Mouse (Mus musculus) limb, embryonic 15.5 days (tissue): ENCODE measurements around the gene Siglece. TPM values are rescaled to one million over a fixed set of nuclear protein-coding genes. Genes with fewer than 3 reads are reported as not detected.
"Not testable (repeated sequence)": the region's sequence is repeated elsewhere in the genome, so short reads cannot be mapped to it uniquely, and the experiment has no call there.

ENCODE experiments used
- ATAC-seq: fragments of 200-750 bp; cut with Nextera tagmentation; 2 replicates; pipeline ENCODE4 v1.8.0; 2017; ENCODE audit warnings: low read depth, moderate TSS enrichment; ENCODE audit not compliant: insufficient number of reproducible peaks, low FRiP score, low TSS enrichment
- H3K27ac ChIP-seq: fragments of 300-500 bp; sonication (generic); 2 replicates; pipeline ENCODE4 v1.5.1; 2015; ENCODE audit warnings: moderate library complexity, mild to moderate bottlenecking, inconsistent platforms
- H3K27me3 ChIP-seq: fragments of 300-500 bp; sonication (generic); 2 replicates; pipeline ENCODE4 v1.6.1; 2015; ENCODE audit warnings: inconsistent platforms
- H3K36me3 ChIP-seq: fragments of 300-500 bp; sonication (generic); 2 replicates; pipeline ENCODE4 v1.6.1; 2015; ENCODE audit warnings: inconsistent platforms
- H3K4me1 ChIP-seq: fragments of 300-500 bp; sonication (generic); 2 replicates; pipeline ENCODE4 v1.6.1; 2015; ENCODE audit warnings: inconsistent platforms
- H3K4me2 ChIP-seq: fragments of 300-500 bp; sonication (generic); 2 replicates; pipeline ENCODE4 v1.6.1; 2015; ENCODE audit warnings: mild to moderate bottlenecking, inconsistent platforms
- H3K4me3 ChIP-seq: fragments of 300-500 bp; sonication (generic); 2 replicates; pipeline ENCODE4 v1.5.1; 2015; ENCODE audit warnings: mild to moderate bottlenecking, inconsistent platforms
- H3K9ac ChIP-seq: fragments of 300-500 bp; sonication (generic); 2 replicates; pipeline ENCODE4 v1.6.1; 2015; ENCODE audit warnings: inconsistent platforms
- H3K9me3 ChIP-seq: fragments of 300-500 bp; sonication (generic); 2 replicates; pipeline ENCODE4 v1.6.1; 2016; ENCODE audit warnings: inconsistent platforms
- WGBS: fragments of 180-500 bp; shearing (Covaris S2); methylation state at CpG from one replicate; pipeline ENCODE4 v1.1.7; 2015; 5-methylcytosine and 5-hydroxymethylcytosine counted together
- polyA plus RNA-seq: library from polyadenylated mRNA; unstranded; fragments of >200 nt; fragmentation: Nextera tagmentation; extraction: Ambion mirVana; gene quantifications from 2 replicates; pipeline ENCODE4 v1.2.1, GENCODE M21; 2015

The Siglece gene
- polyA plus RNA-seq = 1.2 TPM in 2 replicates

DNA sequence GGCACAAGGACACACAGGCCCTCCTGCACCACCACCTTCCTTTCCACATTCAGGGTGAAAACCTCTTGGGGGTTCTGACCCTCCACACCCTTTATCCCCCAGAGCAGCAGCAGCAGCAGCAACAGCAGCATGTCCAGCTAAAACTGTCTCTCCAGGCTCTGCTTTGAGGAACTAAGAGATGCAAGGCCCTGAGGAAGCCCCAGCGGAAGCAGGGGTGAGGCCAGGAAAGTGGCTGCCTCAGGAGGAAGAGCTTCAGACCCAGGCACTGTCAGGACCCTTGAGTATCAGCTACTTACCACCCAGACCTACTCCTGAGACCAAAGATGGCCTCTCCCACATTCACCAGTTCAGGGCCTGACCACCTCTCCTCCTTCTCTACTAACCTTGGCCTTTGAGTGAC is at the start of gene Siglece:
TSS of gene Siglece (minus strand) at position 160 of the 400 bp plus-strand sequence.
- Histone ChIP-seq H3K9me3 (no peaks in the 10 kb centered on the region; the same call in 1 of the 2 replicates), H3K4me2 (no peak within 1 kb of the TSS), H3K36me3 (no peaks in the 10 kb centered on the region), H3K4me1 (no peaks in the 10 kb centered on the region), H3K27me3 (no peaks in the 10 kb centered on the region), H3K27ac (no peak within 1 kb of the TSS), H3K9ac (no peak within 1 kb of the TSS), H3K4me3 (no peak within 1 kb of the TSS)
- no peak for ATAC-seq
- WGBS = 71% methylated on average over 1 of the region's 1 CpGs

DNA sequence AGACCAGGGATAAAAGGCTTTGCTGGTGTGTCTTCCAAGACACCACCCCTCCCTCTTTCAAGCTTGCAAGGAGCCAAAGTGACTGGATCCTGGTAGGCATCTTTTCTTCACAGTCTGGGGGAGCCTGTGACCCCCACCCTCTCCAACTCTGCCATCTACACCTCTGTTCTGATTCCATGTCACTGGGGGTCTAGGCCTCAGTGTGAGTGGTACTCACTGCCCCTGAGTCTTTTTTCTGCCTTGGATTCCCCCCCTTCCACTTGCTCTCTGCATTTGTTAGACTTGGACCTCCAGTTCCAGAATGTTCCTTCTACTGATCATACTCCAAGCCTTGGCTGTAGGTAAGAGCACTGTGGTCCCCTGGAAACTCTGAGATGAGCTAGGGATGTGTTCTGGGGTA is 30.2 kb upstream of the Siglece start, which contains the start of gene Klk14:
TSS of gene Klk14 (plus strand) at position 301 of the 400 bp plus-strand sequence.
- Histone ChIP-seq H3K9me3 (no peaks in the 10 kb centered on the region), H3K4me2 (no peak within 1 kb of the TSS), H3K4me1 (no peaks in the 10 kb centered on the region), H3K36me3 (no peaks in the 10 kb centered on the region), H3K27ac (no peak within 1 kb of the TSS), H3K4me3 (no peak within 1 kb of the TSS), H3K27me3 (no peaks in the 10 kb centered on the region), H3K9ac (no peak within 1 kb of the TSS)
- ATAC-seq = no peak

DNA sequence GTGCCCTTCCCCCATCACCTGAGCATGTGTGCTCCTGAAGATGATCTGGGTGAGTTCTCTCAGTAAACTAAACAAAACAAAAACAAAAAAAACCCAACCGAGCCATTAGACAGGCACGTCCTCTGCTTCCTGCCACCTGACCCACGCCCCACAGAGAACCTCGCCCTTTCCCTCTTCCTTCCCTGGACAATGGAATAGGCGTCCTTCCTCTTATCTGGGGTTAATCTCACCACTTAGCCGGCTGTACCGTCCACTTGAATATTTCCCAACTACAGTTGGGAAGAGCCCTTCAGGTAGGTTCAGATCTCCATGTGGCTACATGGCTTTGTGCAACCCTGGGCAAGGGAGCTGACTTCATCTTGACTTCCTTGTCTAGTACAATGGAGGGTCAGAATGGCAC is 25.1 kb upstream of the Siglece start:
- H3K4me3 ChIP-seq = no peak overlapping the region
- no peaks in the 10 kb centered on the region for H3K36me3 ChIP-seq
- no peak for ATAC-seq

DNA sequence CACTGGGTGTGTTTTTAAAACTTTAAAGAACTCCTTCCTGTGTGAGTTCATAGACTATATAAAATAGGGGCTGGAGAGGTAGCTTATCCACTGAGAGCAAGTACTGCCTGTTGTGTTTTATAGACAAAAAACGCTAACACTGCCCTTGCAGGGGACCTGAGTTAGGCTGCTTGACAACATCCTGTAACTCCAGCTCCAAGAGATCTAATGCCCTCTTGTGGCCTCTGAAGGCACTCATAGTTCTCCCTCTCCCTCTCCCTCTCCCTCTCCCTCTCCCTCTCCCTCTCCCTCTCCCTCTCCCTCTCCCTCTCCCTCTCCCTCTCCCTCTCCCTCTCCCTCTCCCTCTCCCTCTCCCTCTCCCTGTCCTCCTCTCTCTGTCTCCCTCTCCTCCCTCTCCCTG is 22.6 kb upstream of the Siglece start:
- H3K4me3 ChIP-seq, H3K4me1 ChIP-seq, ATAC-seq, H3K27me3 ChIP-seq, H3K9me3 ChIP-seq, H3K4me2 ChIP-seq, H3K9ac ChIP-seq, H3K27ac ChIP-seq: not testable (repeated sequence)
- 7% methylated on average over 1 of the region's 1 CpGs for WGBS
- peaks cover 11% of the 10 kb centered on the region for H3K36me3 ChIP-seq

More for the DNA sequence above, 25.1 kb upstream of the Siglece start:
- no peak overlapping the region for H3K27ac ChIP-seq
- 75% methylated on average over 7 of the region's 7 CpGs for WGBS
- no peaks in the 10 kb centered on the region for H3K4me1 ChIP-seq
- no peaks in the 10 kb centered on the region for H3K27me3 ChIP-seq
- no peak overlapping the region for H3K9ac ChIP-seq
- H3K4me2 ChIP-seq = no peak overlapping the region
- H3K9me3 ChIP-seq = no peaks in the 10 kb centered on the region

DNA sequence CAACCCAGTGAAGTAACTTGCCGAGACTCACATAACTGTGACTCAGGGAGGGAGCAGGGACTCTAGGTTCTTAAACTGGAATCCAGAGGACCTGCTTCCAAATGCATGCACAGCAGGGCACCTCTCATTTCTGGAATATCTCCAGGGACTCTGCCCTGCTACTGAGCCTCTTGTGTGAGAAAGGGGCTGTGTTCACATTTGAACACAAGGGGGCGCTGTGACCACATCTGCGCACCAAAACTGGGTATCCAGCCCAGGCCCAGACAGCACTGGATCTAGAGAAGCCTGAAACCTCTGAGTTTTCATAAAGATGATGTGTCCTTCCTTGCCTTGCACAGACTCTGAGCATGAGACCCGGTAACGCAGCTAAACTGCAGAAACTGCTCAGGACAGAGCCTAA is 21.0 kb upstream of the Siglece start:
- Histone ChIP-seq H3K27me3 (no peaks in the 10 kb centered on the region), H3K9ac (no peak overlapping the region), H3K9me3 (no peaks in the 10 kb centered on the region), H3K36me3 (peaks cover 27% of the 10 kb centered on the region), H3K4me1 (no peaks in the 10 kb centered on the region), H3K4me2 (no peak overlapping the region), H3K4me3 (no peak overlapping the region), H3K27ac (no peak overlapping the region)
- no peak for ATAC-seq
- 22% methylated on average over 5 of the region's 5 CpGs for WGBS

DNA sequence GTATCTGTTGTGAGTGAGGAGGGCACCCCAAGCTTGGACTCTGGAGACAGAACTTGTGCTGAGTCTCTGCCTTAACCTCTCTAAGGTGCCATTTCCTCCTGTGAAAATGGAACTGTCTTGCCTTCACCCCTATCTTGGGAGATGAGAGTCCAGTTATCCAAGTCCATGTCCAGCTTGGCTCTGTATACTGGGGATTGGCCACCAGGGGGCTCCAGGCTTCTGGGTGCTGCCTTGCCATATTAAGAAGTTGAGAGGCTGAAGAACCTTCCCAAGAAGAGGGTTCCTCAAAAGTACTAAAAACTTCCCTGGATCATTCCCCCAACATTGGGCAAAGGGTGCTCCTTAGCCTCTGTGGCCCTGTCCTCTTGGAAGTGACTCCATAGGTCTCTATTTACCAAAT is 18.6 kb upstream of the Siglece start:
- no peak overlapping the region for H3K4me3 ChIP-seq
- H3K9ac ChIP-seq = no peak overlapping the region
- ATAC-seq = no peak
- no peaks in the 10 kb centered on the region for H3K9me3 ChIP-seq
- H3K27me3 ChIP-seq = no peaks in the 10 kb centered on the region
- peaks cover 47% of the 10 kb centered on the region for H3K36me3 ChIP-seq
- H3K4me1 ChIP-seq = no peaks in the 10 kb centered on the region
- H3K27ac ChIP-seq = no peak overlapping the region
- H3K4me2 ChIP-seq = no peak overlapping the region

DNA sequence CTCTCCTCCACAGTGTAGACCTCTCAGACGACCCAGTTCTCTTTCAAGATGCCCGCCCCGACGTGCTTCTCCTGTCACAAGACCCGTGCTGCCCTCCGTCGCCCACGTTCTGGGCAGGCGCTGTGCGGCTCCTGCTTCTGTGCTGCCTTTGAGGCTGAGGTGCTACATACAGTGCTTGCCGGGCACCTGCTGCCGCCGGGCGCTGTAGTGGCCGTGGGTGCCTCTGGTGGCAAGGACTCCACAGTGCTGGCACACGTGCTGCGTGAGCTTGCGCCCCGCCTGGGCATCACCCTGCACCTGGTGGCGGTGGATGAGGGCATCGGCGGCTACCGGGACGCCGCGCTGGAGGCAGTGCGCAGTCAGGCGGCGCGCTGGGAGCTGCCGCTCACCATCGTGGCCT is 15.1 kb upstream of the Siglece start:
- H3K27me3 ChIP-seq = no peaks in the 10 kb centered on the region
- ATAC-seq = no peak
- peaks cover 8% of the 10 kb centered on the region for H3K4me1 ChIP-seq
- H3K9me3 ChIP-seq = no peaks in the 10 kb centered on the region
- H3K9ac ChIP-seq = no peak overlapping the region
- WGBS = 92% methylated on average over 32 of the region's 32 CpGs
- no peak overlapping the region for H3K27ac ChIP-seq
- no peak overlapping the region for H3K4me2 ChIP-seq
- no peak overlapping the region for H3K4me3 ChIP-seq
- peaks cover 47% of the 10 kb centered on the region for H3K36me3 ChIP-seq

DNA sequence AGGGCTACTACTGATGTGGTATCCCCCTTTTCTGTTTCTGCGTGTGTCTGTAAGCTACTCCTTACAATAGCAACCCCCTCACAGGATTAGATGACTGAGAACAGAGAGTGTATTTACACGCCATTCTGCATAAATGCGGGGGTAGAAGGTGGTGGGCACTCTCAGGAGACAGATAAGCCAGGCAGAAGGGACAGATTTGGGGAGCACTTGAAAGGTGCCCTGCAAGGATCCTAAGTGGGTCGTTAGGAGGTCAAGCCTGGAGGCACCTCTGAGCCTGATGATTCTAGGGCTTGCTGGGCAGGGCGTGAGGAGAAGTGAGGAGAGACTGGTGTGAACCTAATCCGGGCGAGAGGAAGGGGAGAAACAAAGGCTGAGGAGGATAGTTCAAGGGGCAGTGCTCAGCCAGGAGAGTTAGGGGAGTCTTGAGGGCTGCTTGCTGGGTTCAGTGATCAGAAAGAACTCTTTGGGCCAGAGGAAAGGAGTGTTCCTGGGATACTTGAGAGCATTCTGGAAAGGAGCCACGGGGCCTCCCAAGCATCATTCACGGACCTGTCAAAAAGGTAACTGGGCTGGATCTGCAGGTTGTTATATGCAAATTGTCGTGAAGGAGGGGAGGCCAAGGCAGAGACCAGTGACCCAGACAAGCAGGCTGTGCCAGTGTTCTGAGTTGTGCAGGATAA is 12.8 kb upstream of the Siglece start:
- no peak for ATAC-seq
- WGBS = 12% methylated on average over 10 of the region's 10 CpGs
- peak overlapping the region; percentile 71 for H3K27ac ChIP-seq

DNA sequence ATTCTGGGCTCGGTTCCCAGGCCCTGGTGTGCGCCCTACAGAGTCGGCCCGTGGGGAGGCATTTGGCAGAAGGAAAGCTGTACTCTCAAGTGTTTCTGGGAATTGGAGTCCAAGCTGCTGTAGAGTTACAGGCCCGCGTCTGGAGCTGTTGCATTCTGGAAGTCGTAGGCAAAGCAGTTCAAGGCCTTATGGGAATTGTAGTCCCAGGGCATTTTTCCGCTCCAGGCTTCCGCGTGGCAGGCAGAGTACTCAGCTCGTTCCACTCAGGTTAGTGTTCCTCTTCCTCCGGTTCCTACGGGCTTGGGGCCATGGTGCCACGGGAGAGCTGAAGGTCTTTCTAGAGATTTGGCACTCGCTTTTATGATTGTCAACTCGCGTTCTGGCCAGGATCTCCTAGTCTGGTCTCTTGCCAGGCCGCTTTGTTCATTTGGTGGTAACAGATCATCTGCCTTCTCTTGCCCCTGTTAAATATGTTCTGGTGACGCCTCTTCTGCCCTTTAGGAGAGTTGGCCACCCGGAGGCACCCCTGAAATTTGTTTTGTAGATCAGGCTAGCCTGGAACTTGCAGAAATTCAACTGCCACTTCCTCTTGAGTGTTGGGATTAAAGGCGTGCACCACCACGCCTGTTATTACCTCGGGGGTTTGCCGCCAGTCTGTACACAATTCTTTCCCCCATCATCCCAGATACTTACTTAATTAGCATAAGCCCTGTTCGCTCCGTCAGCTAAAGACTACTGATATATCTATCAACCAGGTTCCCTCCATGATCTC is 12.0 kb upstream of the Siglece start, which contains the start of gene Ctu1:
TSS of gene Ctu1 (plus strand) at position 208 of the 772 bp plus-strand sequence.
- Histone ChIP-seq H3K9me3 (no peaks in the 10 kb centered on the region), H3K4me3 (peak within 1 kb of the TSS; percentile 64), H3K27me3 (no peaks in the 10 kb centered on the region), H3K9ac (peak within 1 kb of the TSS; percentile 58), H3K36me3 (peaks cover 31% of the 10 kb centered on the region), H3K4me1 (peaks cover 8% of the 10 kb centered on the region), H3K4me2 (peak within 1 kb of the TSS; percentile 76), H3K27ac (peak within 1 kb of the TSS; percentile 71)
- peak; percentile 93 for ATAC-seq
- under 1% methylated on average over 26 of the region's 26 CpGs for WGBS

More for the DNA sequence above, 12.8 kb upstream of the Siglece start:
- Histone ChIP-seq H3K36me3 (peaks cover 38% of the 10 kb centered on the region), H3K4me1 (peaks cover 8% of the 10 kb centered on the region), H3K4me3 (peak overlapping the region; percentile 64), H3K4me2 (peak overlapping the region; percentile 76), H3K27me3 (no peaks in the 10 kb centered on the region), H3K9me3 (no peaks in the 10 kb centered on the region), H3K9ac (peak overlapping the region; percentile 58)

DNA sequence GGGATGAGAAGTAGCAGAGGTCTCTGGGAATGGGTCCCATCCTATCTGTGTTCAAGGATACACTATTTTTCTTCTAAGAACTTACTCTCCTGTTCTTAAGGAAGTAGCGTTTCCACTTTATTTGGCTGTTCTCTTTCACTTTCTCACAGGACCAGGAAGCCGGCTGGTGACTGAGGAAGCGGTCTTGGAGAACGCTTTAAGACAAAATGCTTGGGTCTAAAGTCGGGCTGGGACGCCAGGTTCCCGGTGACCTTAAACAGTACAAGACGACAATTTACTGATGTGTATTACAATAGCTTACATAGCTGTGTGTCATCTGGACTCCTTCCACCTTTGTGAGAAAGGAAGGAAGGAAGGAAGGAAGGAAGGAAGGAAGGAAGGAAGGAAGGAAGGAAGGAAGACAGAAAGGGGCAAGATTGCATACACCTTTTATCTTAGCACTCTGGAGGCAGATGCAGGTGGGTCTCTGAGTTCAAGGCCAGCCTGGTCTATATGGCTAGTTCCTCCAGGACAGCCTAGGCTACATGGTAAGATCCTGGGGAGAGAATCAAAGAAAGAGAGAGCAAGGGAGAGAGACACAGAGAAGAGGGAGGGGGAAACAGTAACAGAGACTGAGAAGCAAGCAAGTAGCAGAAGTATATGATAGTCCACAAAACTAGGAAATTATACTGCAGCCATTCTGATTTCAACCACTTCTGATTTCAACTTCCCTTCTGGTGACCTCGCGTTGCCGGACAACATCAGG is 11.3 kb upstream of the Siglece start:
- WGBS = 68% methylated on average over 11 of the region's 11 CpGs
- H3K27ac ChIP-seq = no peak overlapping the region
- peak overlapping the region; percentile 64 for H3K4me3 ChIP-seq
- H3K9ac ChIP-seq = 0 out of 2 replicates have a peak overlapping the region, but pooled peaks have one; percentile 7
- H3K4me2 ChIP-seq = peak overlapping the region; percentile 76
- H3K27me3 ChIP-seq = no peaks in the 10 kb centered on the region
- no peak for ATAC-seq
- H3K36me3 ChIP-seq = peaks cover 23% of the 10 kb centered on the region
- peaks cover 8% of the 10 kb centered on the region for H3K4me1 ChIP-seq
- no peaks in the 10 kb centered on the region for H3K9me3 ChIP-seq

DNA sequence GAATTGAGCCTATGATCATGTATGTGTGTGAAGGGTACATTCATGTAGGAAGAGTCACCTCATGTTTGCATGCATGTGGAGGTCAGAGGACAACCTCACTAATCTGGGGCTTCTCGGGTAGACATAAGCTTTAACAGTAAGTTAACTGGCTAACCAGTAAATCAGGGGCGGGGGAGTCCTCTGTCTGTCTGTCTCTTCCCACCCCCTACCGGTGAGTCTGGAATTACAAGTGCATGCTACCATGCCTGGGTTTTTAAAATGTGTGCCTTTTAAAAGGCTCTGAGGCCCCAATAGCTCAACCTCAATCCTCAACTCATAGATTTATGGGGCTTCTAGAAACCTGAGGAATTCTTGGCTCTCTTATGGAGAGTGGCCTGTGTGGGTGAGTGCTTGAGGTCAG is 8.6 kb upstream of the Siglece start:
- H3K9me3 ChIP-seq = no peaks in the 10 kb centered on the region
- no peak overlapping the region for H3K4me3 ChIP-seq
- no peak overlapping the region for H3K4me2 ChIP-seq
- no peaks in the 10 kb centered on the region for H3K36me3 ChIP-seq
- no peak overlapping the region for H3K27ac ChIP-seq
- peaks cover 8% of the 10 kb centered on the region for H3K4me1 ChIP-seq
- no peak for ATAC-seq
- H3K27me3 ChIP-seq = no peaks in the 10 kb centered on the region
- WGBS = 26% methylated on average over 3 of the region's 3 CpGs
- H3K9ac ChIP-seq = no peak overlapping the region

DNA sequence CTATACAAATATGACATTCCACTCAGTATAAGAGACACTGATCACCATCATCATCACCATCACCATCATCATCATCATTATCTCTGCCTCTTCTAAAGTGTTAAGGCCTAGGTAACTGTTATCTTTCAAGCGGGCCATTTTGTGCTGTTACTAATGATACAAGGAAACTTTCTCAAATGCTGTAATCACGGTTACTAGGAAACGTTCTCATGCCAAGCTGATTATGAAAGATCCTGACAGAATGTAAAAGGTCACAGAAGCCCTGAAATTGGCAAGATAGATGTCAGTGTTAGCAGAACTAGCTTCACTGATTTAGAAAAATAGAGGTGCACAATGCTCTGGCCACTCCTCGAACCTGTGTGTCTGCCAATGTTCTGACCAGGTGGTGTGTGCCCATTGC is 7.3 kb upstream of the Siglece start:
- H3K27ac ChIP-seq, H3K4me2 ChIP-seq, H3K36me3 ChIP-seq, H3K4me1 ChIP-seq, H3K4me3 ChIP-seq, H3K9me3 ChIP-seq, H3K27me3 ChIP-seq, ATAC-seq, H3K9ac ChIP-seq: not testable (repeated sequence)
- 85% methylated on average over 4 of the region's 4 CpGs for WGBS
